ENCODE assay signal across 8 mouse cellular contexts in genomic region chr2:69802911-69803312, GRCm38 (mm10). TPM values are rescaled to one million over a fixed set of nuclear protein-coding genes. Genes with fewer than 3 reads are reported as not detected.
A peak's percentile ranks its signal among the peaks of the same experiment; 100 is the strongest.
DNase-seq lines count a peak whose midpoint lies in the region; ATAC-seq and TF ChIP-seq lines count a peak whose summit lies in the region.

No protein-coding gene starts in this region.

- peak; percentile 98 for ATAC-seq in erythroid progenitor cell, adult 5-6 weeks (replicated peaks; ENCODE audit: low FRiP score, poor library complexity, severe bottlenecking)
- peak; percentile 97 to 99 for ATAC-seq in hematopoietic stem cell, adult 5-6 weeks (replicated peaks in 1 of 2; ENCODE audit: insufficient read depth in 1 of 2, low FRiP score in 2 of 2, low TSS enrichment in 1 of 2, low read depth in 1 of 2, poor library complexity in 2 of 2, severe bottlenecking in 2 of 2)
- peak; percentile 87 for ATAC-seq in liver, embryonic 11.5 days (replicated peaks; ENCODE audit: low FRiP score)
- ATAC-seq in neural tube, embryonic 11.5 days (ENCODE audit: insufficient read depth, low FRiP score, low TSS enrichment) = no peak

- H3K27ac ChIP-seq in liver, embryonic 11.5 days (ENCODE audit: low read depth, low read length) = peak overlapping the region; percentile 62; the same call in 1 of the 2 replicates
- H3K27ac ChIP-seq in neural tube, embryonic 11.5 days (ENCODE audit: low read depth, low read length) = no peak overlapping the region

- peak overlapping the region; percentile 35 for H3K4me3 ChIP-seq in liver, embryonic 11.5 days (ENCODE audit: low read depth, low read length)
- no peak overlapping the region for H3K4me3 ChIP-seq in neural tube, embryonic 11.5 days (ENCODE audit: low read depth, low read length)

- peak overlapping the region; percentile 59 for H3K4me2 ChIP-seq in liver, embryonic 11.5 days
- H3K4me2 ChIP-seq in neural tube, embryonic 11.5 days (ENCODE audit: low read depth) = no peak overlapping the region

- 32% methylated on average over 5 of the region's 5 CpGs for WGBS in liver, embryonic 11.5 days
- 57% methylated on average over 5 of the region's 5 CpGs for WGBS in neural tube, embryonic 11.5 days

- peak; percentile 47 for DNase-seq in ovary, adult 18-20 months (ENCODE audit: low spot score)
- DNase-seq in ovary, postnatal 10 days (ENCODE audit: low spot score) = no peak
- peak; percentile 37 for DNase-seq in brain, embryonic 14.5 days (ENCODE audit: low read depth)
- DNase-seq in liver, embryonic 11.5 days (ENCODE audit: low spot score) = peak; percentile 81
- peak; percentile 52 for DNase-seq in neural tube, embryonic 11.5 days (ENCODE audit: low spot score)
- DNase-seq in thymus, postnatal 14 days = peak; percentile 84

- peak; percentile 55 for TF ChIP-seq CTCF in brain, embryonic 14.5 days (IDR thresholded peaks at IDR 0.05; ENCODE audit: borderline replicate concordance, extremely low read depth, insufficient read depth, insufficient read length)

- H3K27me3 ChIP-seq in liver, embryonic 11.5 days (replicated peaks; ENCODE audit: control insufficient read depth, insufficient read depth, low read length) = no peaks in the 10 kb centered on the region
- H3K27me3 ChIP-seq in neural tube, embryonic 11.5 days (ENCODE audit: control insufficient read depth, insufficient read depth, low read length) = no peaks in the 10 kb centered on the region

- peaks cover 17% of the 10 kb centered on the region for H3K4me1 ChIP-seq in liver, embryonic 11.5 days (replicated peaks; ENCODE audit: control insufficient read depth, insufficient read depth, low read length)
- H3K4me1 ChIP-seq in neural tube, embryonic 11.5 days (ENCODE audit: control insufficient read depth, insufficient read depth, low read length) = no peaks in the 10 kb centered on the region

- H3K9me3 ChIP-seq in liver, embryonic 11.5 days (ENCODE audit: control insufficient read depth, low read length) = no peaks in the 10 kb centered on the region
- no peaks in the 10 kb centered on the region for H3K9me3 ChIP-seq in neural tube, embryonic 11.5 days (ENCODE audit: control insufficient read depth, low read length)

- TF ChIP-seq POLR2A in brain, embryonic 14.5 days (IDR thresholded peaks at IDR 0.05; ENCODE audit: borderline replicate concordance, extremely low read depth, insufficient read depth, insufficient read length, poor library complexity, severe bottlenecking) = no peak

- peak overlapping the region; percentile 58 for H3K9ac ChIP-seq in liver, embryonic 11.5 days (ENCODE audit: low read depth, low read length)
- H3K9ac ChIP-seq in neural tube, embryonic 11.5 days (ENCODE audit: low read length) = no peak overlapping the region

- no peaks in the 10 kb centered on the region for H3K36me3 ChIP-seq in liver, embryonic 11.5 days (ENCODE audit: control insufficient read depth, insufficient read depth, low read length)
- no peaks in the 10 kb centered on the region for H3K36me3 ChIP-seq in neural tube, embryonic 11.5 days (ENCODE audit: control insufficient read depth, insufficient read depth, low read length)

RNA-seq across cellular contexts. Expression of gene Phospho2, which starts 13.5 kb away (rescaled TPM):
- 46.7 and 51.7 TPM in 2 replicates for polyA plus RNA-seq in brain, embryonic 14.5 days (2012; rRNA removed)
- 10.5 and 10.9 TPM in 2 replicates for total RNA-seq in erythroid progenitor cell, adult 5-6 weeks (2015; ENCODE audit: low replicate concordance)
- total RNA-seq in erythroid progenitor cell, adult 5-6 weeks (2017; ENCODE audit: low replicate concordance) = 15.1 and 16.3 TPM in 2 replicates
- total RNA-seq in hematopoietic stem cell, adult 5-6 weeks (2017) = 30.1 and 35.8 TPM in 2 replicates
- polyA plus RNA-seq in liver, embryonic 11.5 days (2014; fragmentation: Nextera tagmentation; extraction: Ambion mirVana) = 24.9 and 25.2 TPM in 2 replicates
- polyA plus RNA-seq in neural tube, embryonic 11.5 days (2014; fragmentation: Nextera tagmentation; extraction: Ambion mirVana) = 39.3 and 40.5 TPM in 2 replicates

RNA-seq across cellular contexts. Expression of gene Ccdc173, which starts 13.5 kb away (rescaled TPM):
- 2.1 and 3.5 TPM in 2 replicates for polyA plus RNA-seq in brain, embryonic 14.5 days (2012; rRNA removed)
- not detected in 2 replicates for total RNA-seq in erythroid progenitor cell, adult 5-6 weeks (2015; ENCODE audit: low replicate concordance)
- total RNA-seq in erythroid progenitor cell, adult 5-6 weeks (2017; ENCODE audit: low replicate concordance) = 1.3 TPM in 1 of 2 replicates, not detected in the other
- total RNA-seq in hematopoietic stem cell, adult 5-6 weeks (2017) = 4.5 and 8.9 TPM in 2 replicates
- polyA plus RNA-seq in liver, embryonic 11.5 days (2014; fragmentation: Nextera tagmentation; extraction: Ambion mirVana) = 1.2 and 1.4 TPM in 2 replicates
- polyA plus RNA-seq in neural tube, embryonic 11.5 days (2014; fragmentation: Nextera tagmentation; extraction: Ambion mirVana) = 2.8 and 2.9 TPM in 2 replicates

RNA-seq across cellular contexts. Expression of gene Klhl23, which starts 18.8 kb away (rescaled TPM):
- polyA plus RNA-seq in brain, embryonic 14.5 days (2012; rRNA removed) = 39.4 and 56.3 TPM in 2 replicates
- total RNA-seq in erythroid progenitor cell, adult 5-6 weeks (2015; ENCODE audit: low replicate concordance) = 4.0 and 6.7 TPM in 2 replicates
- 1.6 and 12.1 TPM in 2 replicates for total RNA-seq in erythroid progenitor cell, adult 5-6 weeks (2017; ENCODE audit: low replicate concordance)
- 23.3 and 36.3 TPM in 2 replicates for total RNA-seq in hematopoietic stem cell, adult 5-6 weeks (2017)
- 44.9 and 47.7 TPM in 2 replicates for polyA plus RNA-seq in liver, embryonic 11.5 days (2014; fragmentation: Nextera tagmentation; extraction: Ambion mirVana)
- polyA plus RNA-seq in neural tube, embryonic 11.5 days (2014; fragmentation: Nextera tagmentation; extraction: Ambion mirVana) = 35.5 and 35.8 TPM in 2 replicates

RNA-seq across cellular contexts. Expression of gene Ssb, which starts 58.5 kb away (rescaled TPM):
- 119 and 122 TPM in 2 replicates for polyA plus RNA-seq in brain, embryonic 14.5 days (2012; rRNA removed)
- total RNA-seq in erythroid progenitor cell, adult 5-6 weeks (2015; ENCODE audit: low replicate concordance) = 160 and 179 TPM in 2 replicates
- total RNA-seq in erythroid progenitor cell, adult 5-6 weeks (2017; ENCODE audit: low replicate concordance) = 183 and 211 TPM in 2 replicates
- total RNA-seq in hematopoietic stem cell, adult 5-6 weeks (2017) = 543 and 668 TPM in 2 replicates
- 317 and 327 TPM in 2 replicates for polyA plus RNA-seq in liver, embryonic 11.5 days (2014; fragmentation: Nextera tagmentation; extraction: Ambion mirVana)
- 378 and 404 TPM in 2 replicates for polyA plus RNA-seq in neural tube, embryonic 11.5 days (2014; fragmentation: Nextera tagmentation; extraction: Ambion mirVana)
